Mouse (Mus musculus) thymus, adult 2 months (tissue): ENCODE measurements around the gene Rap2a. TPM values are rescaled to one million over a fixed set of nuclear protein-coding genes. Genes with fewer than 3 reads are reported as not detected.

Source experiments
- DNase-seq: peaks from one replicate; pipeline ENCODE4 v3.0.0; 2021
- H3K27ac ChIP-seq: fragments of 200-500 bp; 2 replicates; pipeline ENCODE4 v1.5.1; 2012; ENCODE audit warnings: low read length, control low read depth; ENCODE audit not compliant: control insufficient read depth, insufficient read depth
- H3K27me3 ChIP-seq: fragments of 200-500 bp; 2 replicates; pipeline ENCODE4 v1.6.1; 2012; ENCODE audit warnings: mild to moderate bottlenecking, low read length, moderate library complexity, mixed read lengths; ENCODE audit not compliant: control insufficient read depth, insufficient read depth
- H3K36me3 ChIP-seq: fragments of 200-500 bp; 2 replicates; pipeline ENCODE4 v1.6.1; 2012; ENCODE audit warnings: mild to moderate bottlenecking, low read length, moderate library complexity; ENCODE audit not compliant: control insufficient read depth, insufficient read depth
- H3K4me1 ChIP-seq: fragments of 200-500 bp; replicated peaks from 2 replicates; pipeline ENCODE4 v1.6.1; 2012; ENCODE audit warnings: low read length; ENCODE audit not compliant: control insufficient read depth, insufficient read depth
- H3K4me3 ChIP-seq: fragments of 200-500 bp; 2 replicates; pipeline ENCODE4 v1.5.1; 2012; ENCODE audit warnings: mild to moderate bottlenecking, low read length, control low read depth, moderate library complexity; ENCODE audit not compliant: control insufficient read depth, insufficient read depth
- CTCF ChIP-seq: fragments of 200-500 bp; IDR thresholded peaks from 2 replicates; pipeline ENCODE4 v1.5.1; 2012; ENCODE audit warnings: mild to moderate bottlenecking, control low read depth, low read length, moderate library complexity, borderline replicate concordance; ENCODE audit not compliant: control insufficient read depth, poor library complexity, insufficient read depth; ENCODE audit errors: extremely low read depth
- POLR2A ChIP-seq: fragments of 200-500 bp; IDR thresholded peaks from 2 replicates; pipeline ENCODE4 v1.6.1; 2012; ENCODE audit warnings: mild to moderate bottlenecking, low read length, control low read depth, moderate library complexity; ENCODE audit not compliant: control insufficient read depth, poor library complexity, insufficient read depth; ENCODE audit errors: extremely low read depth
- WGBS: fragments of 180-500 bp; shearing (Covaris S2); methylation state at CpG from one replicate; pipeline ENCODE4 v1.1.7; 2018; 5-methylcytosine and 5-hydroxymethylcytosine counted together
- polyA plus RNA-seq: library from polyadenylated mRNA; depleted of rRNA; stranded (reverse); fragments of >200 nt; gene quantifications from 2 replicates; pipeline ENCODE4 v1.2.3, GENCODE M21; 2012

The Rap2a gene
- polyA plus RNA-seq, 1 experiment, result 9.8 TPM

DNA sequence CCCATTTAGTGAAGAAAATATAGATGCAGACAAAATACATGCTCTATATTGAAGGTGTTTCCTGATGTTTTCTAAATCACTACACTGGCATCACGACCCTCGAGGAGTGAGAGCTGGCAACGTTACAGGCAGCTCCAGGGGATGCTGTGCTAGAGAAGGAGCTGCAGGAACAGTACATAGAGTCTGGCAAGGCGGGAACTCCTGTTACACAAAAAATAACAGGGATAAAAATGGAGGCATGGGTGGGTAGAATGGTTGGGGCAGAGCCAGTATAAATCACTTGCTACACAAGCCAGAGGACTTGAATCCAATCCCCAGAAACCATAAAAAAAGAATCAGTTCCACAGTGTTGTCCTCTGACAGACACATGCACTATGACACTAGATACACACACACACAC lies 37.0 kb upstream of the Rap2a start:
- TF ChIP-seq POLR2A (no peak), CTCF (no peak)
- no peak for DNase-seq
- Histone ChIP-seq H3K27me3 (no peaks in the 10 kb centered on the region), H3K4me1 (no peaks in the 10 kb centered on the region), H3K4me3 (no peak overlapping the region), H3K36me3 (no peaks in the 10 kb centered on the region), H3K27ac (no peak overlapping the region)
- WGBS, result 96% methylated on average over 4 of the region's 4 CpGs

DNA sequence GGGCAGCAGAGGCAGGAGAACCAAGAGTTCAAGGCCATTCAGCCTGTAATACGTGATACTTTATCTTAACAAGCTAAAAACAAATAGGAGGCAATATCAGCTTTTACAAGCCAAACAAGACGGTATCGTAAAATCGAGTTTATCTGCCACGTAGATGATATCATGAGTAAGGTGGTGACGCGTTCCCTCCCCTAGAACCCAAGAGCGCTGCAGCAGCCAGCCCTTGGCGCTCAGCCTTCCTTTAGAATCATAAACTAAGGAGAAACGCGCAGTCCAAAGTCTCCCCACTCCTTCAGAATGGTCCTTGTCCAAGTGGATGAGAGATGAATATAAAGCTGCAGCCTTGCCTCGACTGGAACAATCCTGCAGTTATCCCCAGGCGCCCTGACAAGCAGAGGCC lies 36.4 kb upstream of the Rap2a start:
- Histone ChIP-seq H3K36me3 (no peaks in the 10 kb centered on the region), H3K4me1 (no peaks in the 10 kb centered on the region), H3K4me3 (no peak overlapping the region), H3K27ac (no peak overlapping the region), H3K27me3 (no peaks in the 10 kb centered on the region)
- DNase-seq, result no peak
- no peak for TF ChIP-seq CTCF
- TF ChIP-seq POLR2A, result no peak
- 95% methylated on average over 13 of the region's 13 CpGs for WGBS

DNA sequence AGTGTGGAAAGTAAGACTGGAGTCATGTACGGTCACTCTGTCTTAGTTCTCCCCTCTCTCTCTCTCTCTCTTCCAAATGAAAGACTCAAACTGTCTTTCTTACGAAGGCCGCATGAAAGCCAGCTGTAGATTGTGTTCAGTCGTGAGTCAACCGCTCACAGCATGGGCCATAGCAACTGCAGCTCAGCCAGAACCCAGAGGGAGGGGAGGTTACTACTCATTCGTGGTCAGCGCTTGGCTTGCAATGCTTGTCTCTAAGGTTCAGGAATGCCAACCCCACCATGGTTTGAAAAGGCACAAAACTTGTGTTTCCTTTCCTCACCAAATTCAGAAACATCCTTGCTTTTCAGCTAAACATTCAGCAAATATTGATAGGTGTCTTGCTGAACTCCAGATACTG lies 24.0 kb upstream of the Rap2a start:
- no peak for TF ChIP-seq CTCF
- no peak for TF ChIP-seq POLR2A
- no peaks in the 10 kb centered on the region for H3K4me1 ChIP-seq
- no peak overlapping the region for H3K27ac ChIP-seq
- 93% methylated on average over 7 of the region's 7 CpGs for WGBS
- no peak overlapping the region for H3K4me3 ChIP-seq
- no peak for DNase-seq
- H3K36me3 ChIP-seq, result no peaks in the 10 kb centered on the region
- no peaks in the 10 kb centered on the region for H3K27me3 ChIP-seq

DNA sequence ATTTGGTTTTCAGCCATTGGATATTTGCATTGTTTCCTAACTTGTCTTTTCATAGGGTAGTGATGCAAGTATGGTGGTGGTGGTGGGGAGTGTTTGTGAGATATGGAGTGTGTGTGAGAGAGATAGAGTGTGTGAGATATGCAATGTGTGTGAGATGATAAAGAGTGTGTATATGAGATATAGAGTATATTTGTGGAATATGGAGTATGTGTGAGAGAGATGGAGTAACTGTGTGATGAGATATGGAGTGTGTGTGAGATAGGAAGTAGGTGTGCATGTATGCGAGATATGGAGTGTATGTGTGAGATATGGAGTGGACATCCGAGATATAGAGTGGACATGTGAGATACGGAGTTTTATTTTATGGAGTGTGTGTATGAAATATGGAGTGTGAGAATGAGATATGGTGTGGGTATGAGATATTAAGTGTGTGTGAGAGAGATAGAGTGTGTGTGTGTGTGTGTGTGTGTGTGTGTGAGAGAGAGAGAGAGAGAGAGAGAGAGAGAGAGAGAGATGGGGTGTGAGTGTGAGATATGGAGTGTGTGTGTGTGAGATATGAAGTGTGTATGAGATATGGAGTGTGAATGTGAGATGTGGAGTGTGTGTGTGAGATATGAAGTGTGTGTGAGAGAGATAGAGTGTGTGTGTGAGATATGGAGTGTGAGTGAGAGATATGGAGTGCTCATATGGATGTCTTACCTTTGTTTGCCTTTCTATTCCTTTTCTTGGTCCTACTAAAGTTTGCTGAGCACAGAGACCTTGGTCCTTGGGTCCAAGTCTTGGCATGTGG lies 14.1 kb upstream of the Rap2a start:
- Histone ChIP-seq H3K27me3 (no peaks in the 10 kb centered on the region), H3K4me3 (no peak overlapping the region), H3K4me1 (no peaks in the 10 kb centered on the region), H3K27ac (no peak overlapping the region), H3K36me3 (no peaks in the 10 kb centered on the region)
- no peak for TF ChIP-seq POLR2A
- no peak for TF ChIP-seq CTCF
- WGBS, result 97% methylated on average over 3 of the region's 3 CpGs
- no peak for DNase-seq

DNA sequence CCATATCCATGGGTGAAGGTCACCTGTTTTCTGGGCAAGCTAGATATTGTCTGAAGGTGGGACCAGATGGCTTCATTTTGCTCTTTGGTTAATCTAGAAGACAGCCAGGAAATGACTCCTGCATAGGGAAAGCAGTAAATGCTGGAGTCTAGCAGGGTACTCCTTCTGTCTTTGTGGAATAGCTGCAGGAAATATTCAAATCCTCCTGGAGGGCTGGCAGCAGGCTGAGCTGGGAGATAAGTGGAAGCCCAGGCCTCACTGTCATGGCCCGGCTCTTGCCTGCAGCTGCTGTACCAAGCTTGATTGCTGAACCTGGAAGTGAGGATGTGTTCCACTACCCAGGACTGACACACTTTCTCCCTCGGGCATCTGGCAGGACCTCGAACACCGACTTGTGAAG lies 11.4 kb upstream of the Rap2a start:
- no peaks in the 10 kb centered on the region for H3K4me1 ChIP-seq
- DNase-seq, result no peak
- WGBS, result 96% methylated on average over 4 of the region's 4 CpGs

DNA sequence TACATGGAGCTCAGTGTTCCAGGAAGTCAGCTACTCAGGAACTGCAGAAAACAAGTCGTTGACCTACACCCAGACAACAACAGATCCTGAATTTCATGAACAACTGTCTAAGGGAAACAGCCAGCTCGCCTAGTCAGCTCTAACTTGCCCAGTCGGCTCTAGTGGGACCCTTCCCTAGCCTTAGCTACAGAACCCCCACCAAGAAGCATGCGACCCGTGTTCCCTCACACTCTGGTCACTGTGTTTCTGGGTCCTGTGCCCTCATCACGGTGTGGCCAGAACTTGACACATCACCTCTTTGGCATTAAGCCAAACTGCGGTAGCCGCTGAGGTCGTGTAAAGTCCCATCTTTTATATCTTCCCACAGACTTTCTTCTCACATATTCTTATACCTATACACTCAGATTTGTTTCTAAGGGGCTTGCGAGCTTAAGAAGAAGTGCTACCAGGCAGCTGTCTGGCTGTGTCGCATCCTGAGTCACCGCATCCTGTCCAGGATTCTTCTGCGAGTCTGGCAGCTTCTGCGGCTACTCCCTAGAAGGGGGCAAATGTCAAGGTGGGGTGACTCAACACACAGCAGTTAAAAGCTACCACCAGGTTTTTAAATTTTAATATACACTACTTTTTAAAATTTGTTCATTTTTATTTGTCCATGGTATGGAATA lies 9.0 kb upstream of the Rap2a start:
- Histone ChIP-seq H3K27me3 (no peaks in the 10 kb centered on the region), H3K36me3 (no peaks in the 10 kb centered on the region), H3K27ac (no peak overlapping the region), H3K4me3 (no peak overlapping the region), H3K4me1 (no peaks in the 10 kb centered on the region)
- DNase-seq, result no peak
- 90% methylated on average over 14 of the region's 14 CpGs for WGBS
- TF ChIP-seq POLR2A (no peak), CTCF (no peak)

More for the DNA sequence above, 11.4 kb upstream of the Rap2a start:
- TF ChIP-seq POLR2A, result no peak
- no peak for TF ChIP-seq CTCF
- H3K4me3 ChIP-seq, result no peak overlapping the region
- H3K27me3 ChIP-seq, result no peaks in the 10 kb centered on the region
- no peaks in the 10 kb centered on the region for H3K36me3 ChIP-seq
- H3K27ac ChIP-seq, result no peak overlapping the region
